Mouse (Mus musculus) cerebellum, adult 8-10 months (tissue): Measurements from ENCODE around the gene Syne4.
A peak's percentile ranks its signal among the peaks of the same experiment; 100 is the strongest.

Source experiments
- DNase-seq: peaks from one replicate; pipeline ENCODE4 v3.0.0; 2022

Syne4 gene

DNA sequence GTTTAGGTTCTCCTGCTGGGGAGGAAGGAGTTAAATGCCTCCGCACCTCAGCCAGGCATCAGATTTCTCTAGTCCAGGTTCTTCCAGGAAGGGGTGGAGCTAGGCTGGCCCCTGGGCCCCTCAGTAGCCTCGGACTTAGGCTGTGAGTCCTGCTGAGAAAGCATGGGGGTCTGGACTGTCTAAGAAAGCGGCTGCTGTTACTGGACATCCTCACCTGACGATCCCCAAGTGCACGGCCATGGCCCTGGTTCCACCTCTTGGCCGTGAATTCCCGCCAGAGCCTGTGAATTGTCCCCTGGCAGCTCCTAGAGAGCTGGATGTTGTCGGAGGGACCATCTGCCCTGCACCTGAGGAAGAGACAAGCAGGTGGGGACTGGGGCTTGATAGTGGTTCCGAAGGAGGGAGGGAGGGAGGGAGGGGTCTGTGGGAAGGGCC, at the start of gene Syne4:
Syne4 (plus strand) TSS at position 87 of the 435 bp plus-strand sequence.
- DNase-seq = no peak

DNA sequence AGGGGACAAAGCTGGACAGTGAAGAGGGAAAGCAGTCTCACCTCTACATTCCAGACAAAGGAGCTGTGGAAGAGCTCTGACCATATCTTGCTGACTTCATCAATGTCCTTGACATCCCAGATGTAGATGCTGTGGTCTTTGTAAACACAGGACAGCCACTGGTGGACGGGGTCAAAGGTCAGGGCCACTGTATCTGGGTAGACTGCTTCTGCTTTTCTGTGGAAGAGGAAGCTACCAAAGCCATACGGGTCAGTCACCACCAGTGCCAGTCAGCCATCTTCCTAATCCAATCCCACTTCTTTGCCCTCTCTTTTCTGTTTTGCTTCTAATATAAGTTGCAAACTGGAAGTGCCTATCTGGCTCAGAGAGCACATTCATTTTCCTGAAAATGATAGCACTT, 49.6 kb upstream of the Syne4 start:
- DNase-seq = no peak

DNA sequence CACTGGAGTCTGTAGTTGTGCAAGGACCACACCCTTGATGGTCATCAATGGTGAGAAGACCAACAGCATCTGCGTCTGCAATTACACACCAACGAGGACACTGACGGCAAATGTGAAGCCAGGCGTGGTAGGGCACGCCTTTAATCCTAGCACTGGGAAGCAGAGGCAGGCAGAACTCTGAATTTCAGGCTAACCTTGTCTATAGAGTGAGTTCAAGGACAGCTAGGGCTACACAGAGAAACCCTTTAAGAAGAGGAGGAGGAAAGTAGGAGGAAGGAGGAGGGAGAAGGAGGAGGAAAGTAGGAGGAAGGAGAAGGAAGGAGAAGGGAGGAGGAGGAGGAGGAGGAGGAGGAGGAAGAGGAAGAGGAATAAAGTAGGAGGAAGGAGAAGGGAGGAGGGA, 49.1 kb upstream of the Syne4 start:
- no peak for DNase-seq

DNA sequence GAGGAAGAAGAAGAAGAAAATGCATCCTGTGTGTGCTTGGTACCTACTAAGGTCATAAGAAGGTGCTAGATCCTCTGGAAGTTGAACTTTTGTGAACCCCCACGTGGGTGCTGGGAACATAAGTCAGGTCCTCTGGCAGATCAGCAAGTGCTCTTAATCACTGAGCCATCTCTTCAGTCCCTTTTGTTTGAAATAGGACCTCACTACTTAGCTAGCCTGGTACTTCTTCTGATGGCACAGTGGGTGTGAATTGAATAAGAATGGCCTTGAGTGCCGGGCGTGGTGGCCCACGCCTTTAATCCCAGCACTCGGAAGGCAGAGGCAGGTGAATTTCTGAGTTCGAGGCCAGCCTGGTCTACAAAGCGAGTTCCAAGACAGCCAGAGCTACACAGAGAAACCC, 48.7 kb upstream of the Syne4 start:
- no peak for DNase-seq

DNA sequence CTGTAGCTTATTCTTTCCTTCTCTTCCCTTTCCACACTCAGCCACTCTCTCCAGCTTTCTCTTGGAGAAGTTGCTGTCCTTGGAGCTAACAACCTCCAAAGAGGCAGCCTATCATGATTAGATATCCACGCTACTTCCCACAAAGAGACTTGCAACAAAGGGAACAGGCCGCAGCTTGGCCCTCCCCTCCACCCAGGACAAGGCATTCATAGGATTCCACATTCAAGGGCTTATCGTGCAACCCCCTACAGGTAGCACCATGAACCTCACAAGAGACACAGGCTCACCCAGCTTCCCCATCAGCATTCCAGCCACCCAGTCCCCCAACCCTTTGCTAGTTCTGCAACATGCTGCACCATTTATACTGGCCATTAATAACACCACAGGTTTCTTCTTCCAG, 47.8 kb upstream of the Syne4 start:
- no peak for DNase-seq

DNA sequence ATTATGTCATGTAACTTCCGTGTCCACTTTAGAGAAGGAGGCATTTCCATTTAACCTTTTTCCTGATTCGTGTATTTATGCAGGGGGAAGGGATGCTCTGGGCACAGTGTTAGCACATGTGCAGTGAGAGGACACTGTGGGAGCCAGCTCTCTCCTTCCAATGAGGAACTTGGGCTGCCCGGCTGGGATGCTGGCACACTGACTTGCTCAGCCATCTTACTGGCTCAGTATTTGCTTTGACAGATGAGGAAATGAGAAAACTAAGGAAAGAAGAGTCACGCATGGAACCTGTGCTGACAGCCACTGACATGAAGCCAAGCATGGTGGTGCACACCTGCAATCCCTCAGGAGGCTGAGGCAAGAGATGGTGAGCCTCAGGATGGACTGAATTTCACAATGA, 45.0 kb upstream of the Syne4 start:
- no peak for DNase-seq

DNA sequence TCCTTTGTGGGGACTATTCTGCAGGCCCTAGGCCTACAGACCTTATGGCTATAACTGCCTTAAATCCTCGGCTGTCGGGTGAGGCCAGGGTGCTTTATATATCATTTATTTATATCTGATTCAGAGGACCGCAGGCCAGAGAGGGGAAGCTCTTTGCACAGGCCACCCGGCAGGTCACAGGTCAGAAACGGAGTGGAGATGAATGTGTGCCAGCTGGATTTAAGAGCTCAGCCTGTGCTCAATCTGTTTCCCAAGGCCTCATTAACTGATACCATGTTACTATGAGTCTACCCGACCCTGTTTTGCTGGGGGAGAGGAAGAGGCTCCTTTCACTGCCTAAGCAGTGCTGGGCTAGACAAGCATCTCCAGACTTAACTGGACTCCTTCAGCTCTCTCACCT, 40.2 kb upstream of the Syne4 start:
- DNase-seq = no peak

DNA sequence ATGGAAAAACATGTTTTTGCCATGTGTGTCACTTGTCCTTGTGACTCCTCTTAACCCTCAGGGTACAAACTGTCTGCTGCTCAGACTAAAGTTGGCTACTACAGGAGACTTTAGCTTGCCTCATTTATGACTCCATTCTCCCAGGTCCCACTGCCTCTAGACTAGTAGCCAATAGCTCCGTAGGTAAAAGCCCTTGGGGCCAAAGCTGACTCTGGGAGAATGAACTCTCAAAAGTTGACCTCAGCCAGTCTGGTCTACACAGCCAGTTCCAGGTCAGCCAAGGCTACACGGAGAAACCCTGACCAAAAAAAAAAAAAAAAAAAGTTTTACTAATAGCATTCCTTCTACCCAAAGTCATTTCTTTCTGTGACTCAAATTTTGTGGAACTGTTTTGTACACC, 35.7 kb upstream of the Syne4 start:
- no peak for DNase-seq

DNA sequence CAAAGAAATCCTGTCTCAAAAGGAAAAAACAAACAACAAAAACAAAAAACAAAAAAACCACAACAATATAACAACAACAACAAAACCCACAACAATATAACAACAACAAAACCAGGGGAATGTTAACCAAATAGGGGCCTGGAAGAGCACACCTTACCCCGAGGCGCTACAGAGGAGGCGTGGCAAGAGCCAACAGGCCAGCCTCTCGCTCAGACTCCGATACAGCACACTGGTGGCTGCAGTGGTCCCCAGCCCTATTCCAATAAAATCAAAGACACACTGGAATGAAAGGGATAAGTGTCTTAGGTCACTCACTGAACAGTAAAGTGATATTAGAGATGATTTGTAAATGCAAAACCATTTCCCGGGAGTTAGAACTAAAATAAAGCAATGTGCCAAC, 35.1 kb upstream of the Syne4 start:
- DNase-seq = peak; percentile 11

DNA sequence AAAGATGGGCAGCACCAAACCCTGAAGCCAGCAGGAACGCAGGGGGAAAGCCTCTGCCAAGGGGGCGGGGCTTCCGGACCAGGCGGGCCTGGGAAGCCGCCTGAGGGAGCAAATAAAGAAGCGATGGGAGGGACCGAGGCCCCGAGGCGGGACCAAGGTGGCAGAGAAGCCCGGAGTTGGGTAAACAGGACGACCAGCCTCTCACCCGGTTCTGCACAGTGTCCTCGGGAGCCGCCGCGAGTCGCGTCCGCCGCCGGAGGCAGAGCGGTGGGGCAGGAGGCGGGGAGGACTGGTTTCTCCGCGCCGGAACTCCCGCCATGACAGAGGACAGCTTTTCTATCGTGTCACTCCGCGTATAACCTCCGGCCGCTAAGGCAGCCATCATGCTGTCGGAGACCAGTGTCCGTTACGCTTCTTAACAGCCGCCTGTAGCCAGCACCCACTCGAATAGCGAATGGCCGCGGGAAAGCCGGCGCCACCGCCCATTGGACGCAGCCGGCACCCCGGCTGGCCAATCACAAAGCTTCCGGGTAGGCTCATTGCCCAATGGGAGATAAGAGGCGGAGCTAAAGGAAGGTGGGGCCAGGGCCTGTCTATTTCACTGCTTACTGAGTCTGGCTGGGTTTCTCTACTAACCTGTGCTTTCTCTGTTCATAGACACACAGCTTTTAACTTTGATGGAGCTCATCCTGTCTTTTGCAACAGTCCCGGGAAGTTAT, 34.5 kb upstream of the Syne4 start, which contains the start of the genes Thap8 and Wdr62:
Thap8 (plus strand) TSS at position 144 of the 719 bp plus-strand sequence.
Wdr62 (minus strand) TSS at position 469 of the 719 bp plus-strand sequence.
- DNase-seq = peak; percentile 90

DNA sequence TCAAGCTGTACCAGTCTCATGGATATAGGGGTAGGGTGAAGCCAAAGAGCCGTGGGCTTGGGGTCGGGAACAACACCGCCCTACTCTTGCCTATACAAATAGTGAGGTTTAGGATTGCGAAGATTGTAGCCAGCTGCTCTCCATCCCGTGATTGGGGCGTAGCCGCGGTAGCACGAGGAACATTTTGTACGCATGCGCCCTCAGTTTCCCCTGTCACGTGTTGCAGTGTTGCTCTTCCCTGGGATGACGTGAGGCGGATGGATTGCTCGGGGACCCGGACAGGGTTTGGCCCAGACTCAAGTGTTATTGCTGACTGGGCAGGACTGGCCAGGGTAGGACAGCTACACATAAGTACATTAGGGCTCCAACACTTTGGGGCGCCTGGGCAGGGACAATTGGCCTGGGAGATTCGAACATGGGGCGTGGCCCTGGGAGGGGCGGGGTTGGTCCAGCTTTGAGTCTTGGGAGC, 33.9 kb upstream of the Syne4 start:
- peak; percentile 81 for DNase-seq

DNA sequence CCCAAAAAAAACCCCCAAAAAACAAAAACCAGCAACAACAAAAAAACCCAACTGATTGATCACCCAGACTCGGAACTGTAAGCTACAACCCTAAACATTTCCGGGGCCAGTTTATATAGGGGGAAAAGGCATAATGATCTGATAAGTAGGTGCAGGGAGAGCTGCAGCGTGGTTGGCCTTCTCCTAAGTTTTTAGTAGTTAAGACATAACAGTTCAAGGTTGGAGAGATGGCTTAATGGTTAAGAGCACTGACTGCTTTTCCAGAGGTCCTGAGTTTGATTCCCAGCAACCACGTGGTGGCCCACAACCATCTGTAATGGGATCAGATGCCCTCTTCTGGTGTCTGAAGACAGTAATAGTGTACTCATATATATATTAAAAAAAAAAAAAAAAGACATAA, 33.1 kb upstream of the Syne4 start:
- DNase-seq = peak; percentile 10

DNA sequence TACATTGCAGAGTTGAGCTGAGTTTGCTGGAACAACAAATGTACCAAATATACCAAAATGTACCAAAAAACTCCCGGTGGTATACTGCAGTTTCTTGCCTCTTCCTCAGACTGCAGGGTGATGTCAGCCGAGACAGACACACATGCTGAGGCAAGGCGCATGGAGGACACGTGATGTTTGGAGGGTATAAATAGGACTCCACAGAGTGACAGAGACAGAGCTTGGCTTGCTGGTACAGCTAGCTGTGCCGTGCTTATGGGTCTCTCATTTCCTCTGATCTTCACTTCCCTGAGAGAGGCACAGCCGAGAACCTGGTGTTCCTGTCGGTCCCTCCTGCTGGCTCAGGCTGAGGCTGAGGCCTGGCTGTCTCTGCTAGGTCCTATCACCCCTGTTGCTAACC, 31.9 kb upstream of the Syne4 start:
- DNase-seq = no peak

DNA sequence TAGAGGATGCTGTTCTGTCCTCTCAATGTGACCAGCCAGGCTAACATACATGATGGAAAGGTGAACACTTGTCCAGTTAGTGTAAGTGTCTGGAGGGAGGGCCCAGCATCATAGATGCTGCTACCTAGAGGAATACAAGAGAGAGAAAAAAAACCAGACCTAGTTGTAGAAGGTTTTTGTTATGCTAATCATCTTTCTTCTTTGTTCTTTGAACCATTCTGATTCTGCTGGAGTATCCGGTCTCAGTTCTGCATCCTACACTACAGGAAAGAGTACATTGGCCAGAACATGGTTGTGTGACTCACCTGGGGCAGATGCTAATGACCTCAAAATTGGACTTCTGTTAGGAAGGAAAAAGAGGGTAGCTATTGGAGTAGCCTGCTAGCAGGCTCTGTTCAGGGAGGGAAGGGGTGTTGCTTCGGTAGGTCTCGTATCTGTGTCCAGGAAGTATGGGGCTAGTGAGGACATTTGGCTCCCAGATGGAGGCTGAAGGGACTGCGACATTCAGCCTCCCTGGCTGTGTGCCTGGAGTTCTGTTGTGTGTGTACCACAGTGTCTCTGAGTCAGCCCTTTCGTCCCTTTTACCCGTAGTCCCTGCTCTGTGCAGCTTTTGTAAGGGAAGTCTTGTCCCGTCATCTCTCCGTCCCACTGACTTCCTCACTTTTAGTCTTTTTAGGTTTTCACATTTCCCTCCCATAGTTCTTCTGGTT, 27.8 kb upstream of the Syne4 start:
- peak; percentile 83 for DNase-seq

DNA sequence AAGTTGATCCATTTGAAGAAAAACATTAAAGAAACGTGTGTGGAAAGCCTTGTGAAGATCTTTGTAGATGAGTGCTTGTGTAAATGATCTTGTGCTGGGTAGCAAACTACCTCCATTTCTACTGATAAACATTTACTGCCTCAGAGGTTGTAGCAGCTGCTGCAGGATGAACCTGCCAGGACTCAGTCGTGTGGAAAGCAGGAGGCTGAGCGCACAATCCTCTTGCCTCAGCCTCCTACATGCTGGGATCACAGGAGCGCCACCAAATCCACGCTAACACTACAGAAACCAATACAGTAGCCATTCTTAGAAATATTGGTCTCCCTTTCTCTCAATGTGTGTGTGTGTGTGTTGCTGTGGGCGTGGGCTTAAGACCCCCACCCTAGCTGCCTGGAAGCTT, 26.6 kb upstream of the Syne4 start:
- peak; percentile 58 for DNase-seq

DNA sequence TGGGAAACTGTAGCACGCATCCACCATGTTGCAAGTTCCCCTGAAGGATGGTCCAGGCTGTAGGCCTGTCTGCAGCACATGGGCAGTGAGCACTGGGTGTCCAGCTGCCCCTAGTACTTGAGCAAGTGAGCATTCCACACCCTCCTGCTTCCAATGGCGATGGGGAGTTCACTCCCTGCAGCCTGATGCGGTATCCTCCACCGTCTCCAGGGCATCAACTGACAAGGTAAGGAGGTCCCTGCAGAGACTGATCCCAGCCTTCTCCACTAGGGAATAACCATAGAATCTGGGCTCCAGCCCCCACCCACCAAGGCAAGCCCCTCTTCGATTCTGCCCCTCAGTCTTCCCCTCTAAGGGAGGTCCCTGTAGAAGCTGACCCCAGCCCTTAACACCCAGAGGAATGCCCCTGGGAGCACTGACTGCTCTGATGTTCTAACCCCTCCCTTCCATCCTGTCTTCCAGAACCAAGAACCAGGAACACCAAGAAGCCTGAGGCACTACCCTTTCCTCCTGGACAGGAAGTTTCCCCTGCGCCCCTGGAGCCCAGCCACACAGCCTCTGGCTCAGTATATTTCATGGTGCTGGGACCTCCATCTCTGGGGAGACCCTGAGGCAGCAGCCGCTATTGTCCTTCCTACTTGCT, 25.4 kb upstream of the Syne4 start:
- peak; percentile 39 for DNase-seq

DNA sequence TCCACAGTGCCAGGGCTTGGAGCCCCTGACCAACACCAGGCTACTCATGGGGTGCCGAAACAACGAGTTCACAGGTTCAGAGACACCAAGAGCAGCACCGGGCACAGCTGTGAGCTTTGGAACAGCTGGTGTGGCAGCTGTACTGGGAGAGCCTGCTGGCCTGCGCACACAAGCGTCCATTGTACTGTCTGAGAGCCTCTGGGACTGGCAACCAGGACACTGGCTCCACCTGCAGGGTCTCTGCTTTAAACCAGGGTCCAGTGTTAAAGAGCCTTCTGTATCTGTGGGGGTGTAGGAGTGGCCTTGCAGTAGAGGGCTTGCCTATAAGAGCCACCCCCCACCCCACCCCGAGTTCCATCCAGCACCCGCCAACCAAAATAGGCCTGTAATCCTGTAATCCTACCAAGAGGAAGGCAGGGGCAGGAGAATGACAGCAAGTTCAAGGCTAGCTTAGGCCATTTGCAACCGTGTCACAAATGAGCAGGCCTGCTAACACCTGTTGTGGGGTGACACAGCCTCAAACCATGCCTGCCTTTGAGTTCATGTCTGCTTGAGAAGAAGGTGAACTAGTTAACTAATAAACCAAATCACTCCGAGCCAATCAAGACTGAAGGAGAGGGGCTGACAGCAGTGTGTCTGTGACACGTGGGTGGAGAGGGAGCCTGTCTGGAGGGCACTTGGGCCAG, 24.8 kb upstream of the Syne4 start:
- DNase-seq = peak; percentile 20

DNA sequence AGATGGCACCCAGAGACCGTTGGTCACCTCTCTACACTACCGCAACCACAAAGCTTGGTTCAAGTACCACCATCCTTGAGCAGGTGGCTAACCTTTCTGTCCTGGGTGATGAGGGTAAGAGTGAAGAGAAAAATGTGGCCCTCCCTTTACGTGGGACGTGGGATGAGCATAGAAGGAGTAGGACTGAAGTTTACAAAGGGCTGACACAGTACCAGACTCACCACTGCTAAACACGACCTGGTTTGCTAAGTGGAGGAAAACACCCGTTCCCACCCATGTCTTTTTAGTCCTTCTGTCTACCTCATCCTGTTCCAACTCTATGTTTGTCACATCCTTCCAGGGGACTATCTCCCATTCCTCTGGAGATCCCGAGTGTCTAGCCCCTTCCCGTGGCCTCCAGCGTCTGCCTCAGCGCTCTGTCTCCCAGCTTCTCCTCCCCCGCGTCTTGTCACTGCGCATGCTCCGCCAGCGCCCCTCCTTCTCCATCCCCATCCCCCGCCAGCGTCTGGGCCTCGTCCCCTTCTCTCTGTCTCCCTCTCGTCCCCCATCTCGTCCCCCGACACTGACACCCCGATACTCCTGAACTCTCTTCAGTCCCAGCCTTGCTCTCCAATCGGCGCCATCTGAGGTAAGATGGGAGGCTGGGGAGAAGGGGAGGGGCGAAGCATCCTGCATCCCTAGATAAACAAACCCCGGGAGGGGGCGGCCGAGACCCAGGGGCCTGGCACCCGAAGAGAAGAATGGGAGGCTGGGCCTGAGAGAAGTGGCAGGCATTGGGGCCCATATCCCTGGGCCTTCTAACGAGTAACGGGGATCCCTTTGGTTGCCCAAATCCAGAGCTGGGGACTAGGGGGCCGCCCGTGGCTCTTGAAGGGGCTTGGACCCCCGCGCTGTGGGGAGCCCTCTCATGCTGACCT, 23.1 kb upstream of the Syne4 start, which contains the start of gene Clip3:
Clip3 (plus strand) TSS at position 514 of the 917 bp plus-strand sequence.
- peak; percentile 92 for DNase-seq

DNA sequence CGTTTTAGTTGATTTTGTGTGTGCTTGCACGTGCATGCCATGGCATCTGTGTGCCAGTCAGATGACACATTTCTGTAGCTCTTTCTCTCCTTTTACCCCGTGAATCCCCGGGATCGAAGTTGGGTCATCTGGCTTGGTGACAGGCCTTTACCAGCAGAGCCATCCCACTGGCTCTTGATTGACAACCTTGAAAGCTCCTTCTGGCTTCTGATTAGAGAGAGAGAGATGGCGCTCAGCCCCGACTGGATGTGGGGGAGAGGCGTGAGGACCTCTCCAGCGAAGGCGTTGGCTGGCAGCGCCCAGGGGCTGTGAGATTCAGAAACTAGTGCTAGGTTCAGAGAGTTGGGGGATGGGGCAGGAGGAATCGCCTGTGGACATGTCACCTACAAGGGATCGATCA, 20.8 kb upstream of the Syne4 start:
- peak; percentile 54 for DNase-seq

DNA sequence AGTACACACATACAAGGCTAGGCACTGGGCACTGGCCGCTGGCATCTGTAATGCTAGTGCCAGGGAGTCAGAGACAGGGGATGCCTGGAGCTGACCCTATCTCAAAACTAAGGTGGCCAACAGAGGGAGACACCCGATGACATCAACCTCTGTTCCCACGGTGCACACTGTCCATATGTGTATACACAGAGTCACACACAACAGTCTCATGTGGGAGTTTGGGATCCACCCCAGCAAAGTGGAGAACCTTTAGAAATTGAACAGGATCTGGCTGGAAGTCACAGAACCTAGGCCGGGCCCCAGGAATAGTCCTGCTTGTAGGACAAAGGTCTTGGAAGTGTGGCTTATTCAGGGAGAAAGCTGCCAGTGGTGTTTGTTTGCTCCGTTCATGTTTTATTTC, 20.3 kb upstream of the Syne4 start:
- peak; percentile 48 for DNase-seq

DNA sequence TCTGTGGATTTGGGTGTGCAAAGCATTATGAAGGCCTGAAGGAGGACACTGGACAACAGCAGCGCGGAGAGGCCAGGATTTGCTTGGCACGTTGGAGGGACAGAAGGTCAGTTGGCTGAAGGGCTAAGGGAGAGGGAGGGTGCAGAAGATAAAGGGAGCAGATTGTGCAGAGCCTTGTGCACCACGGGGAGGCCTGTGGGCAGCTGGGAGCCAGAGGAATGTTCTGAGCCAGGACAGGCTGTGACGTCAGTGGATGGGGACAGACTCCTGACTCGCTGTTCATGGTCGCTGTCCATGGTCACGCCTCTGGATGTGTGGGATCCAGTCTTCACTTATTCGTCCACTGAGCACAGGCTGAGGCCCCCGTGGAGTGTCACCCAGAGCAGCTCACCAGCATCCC, 19.5 kb upstream of the Syne4 start:
- peak; percentile 93 for DNase-seq

DNA sequence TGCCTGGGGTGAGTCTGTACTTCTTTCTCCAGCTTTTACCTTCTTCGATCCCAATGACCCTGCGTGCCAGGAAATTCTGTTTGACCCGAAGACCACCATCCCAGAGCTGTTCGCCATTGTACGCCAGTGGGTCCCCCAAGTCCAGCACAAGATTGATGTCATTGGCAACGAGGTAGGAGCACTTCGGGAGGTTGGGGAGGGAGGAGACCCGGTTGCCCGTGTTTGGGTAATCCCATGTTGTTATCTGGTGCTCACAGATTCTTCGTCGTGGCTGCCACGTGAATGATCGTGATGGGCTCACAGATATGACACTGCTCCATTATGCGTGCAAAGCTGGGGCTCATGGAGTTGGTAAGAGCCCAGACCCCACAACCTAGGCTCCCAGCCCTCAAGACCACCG, 17.8 kb upstream of the Syne4 start:
- DNase-seq = no peak
